Mouse (Mus musculus): ENCODE results near the gene Isy1. TPM values are rescaled to one million over a fixed set of nuclear protein-coding genes. Genes with fewer than 3 reads are reported as not detected.
A peak's percentile ranks its signal among the peaks of the same experiment; 100 is the strongest.
"Not testable (repeated sequence)": the region's sequence is repeated elsewhere in the genome, so short reads cannot be mapped to it uniquely, and the experiment has no call there.

Isy1 gene
- total and polyA plus RNA-seq, 2 experiments from 2014 or later, result 22.5 to 25.9 TPM

GRCm38 (mm10) chr6:87777842-87778241, 60.8 kb downstream of the Isy1 start, which contains the start of gene Gp9:
Gp9 (plus strand) TSS chr6:87778072.
- no peak for ATAC-seq (ENCODE audit: low FRiP score)
- WGBS, result 65% methylated on average over 2 of the region's 2 CpGs
- no peaks in the 10 kb centered on the region for H3K27me3 ChIP-seq (ENCODE audit: insufficient read depth, low read length)
- no peaks in the 10 kb centered on the region for H3K36me3 ChIP-seq (ENCODE audit: insufficient read depth, low read length)
- TF ChIP-seq CTCF (IDR thresholded peaks at IDR 0.05), result no peak
- H3K4me2 ChIP-seq (ENCODE audit: low read depth, low read length, poor library complexity, severe bottlenecking), result no peak within 1 kb of the TSS
- no peak for DNase-seq (ENCODE audit: low spot score)
- no peak within 1 kb of the TSS for H3K4me3 ChIP-seq (ENCODE audit: low read depth, low read length)
- no peaks in the 10 kb centered on the region for H3K4me1 ChIP-seq (ENCODE audit: insufficient read depth, low read length)
- H3K27ac ChIP-seq (ENCODE audit: low read depth, low read length), result no peak within 1 kb of the TSS
- no peak within 1 kb of the TSS for H3K9ac ChIP-seq (replicated peaks; ENCODE audit: low read length, poor library complexity, severe bottlenecking)
- H3K9me3 ChIP-seq (ENCODE audit: low read length), result no peaks in the 10 kb centered on the region

DNA sequence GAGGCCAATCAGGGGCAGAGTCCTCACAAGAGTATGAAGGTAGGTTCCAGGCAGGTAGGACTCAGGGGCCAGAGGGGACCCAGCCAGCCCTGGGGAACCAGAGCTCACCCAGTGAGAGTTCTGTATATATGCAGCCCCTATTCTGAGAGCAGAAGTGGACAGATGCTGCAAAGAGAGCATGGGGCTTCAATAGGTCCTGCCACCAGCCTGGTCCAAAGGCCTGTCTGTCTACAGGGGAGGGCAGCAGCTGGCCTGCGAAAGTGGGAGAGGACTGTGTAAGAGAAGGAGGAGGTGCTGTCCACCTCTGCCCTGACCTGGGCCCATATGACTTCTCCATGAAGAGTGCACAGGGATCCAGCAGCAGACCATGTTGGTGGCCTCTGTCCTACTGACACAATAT, 61.9 kb downstream of the Isy1 start:
- ATAC-seq (ENCODE audit: low FRiP score) (no peak), DNase-seq (ENCODE audit: low spot score) (no peak)
- Histone ChIP-seq H3K9me3 (ENCODE audit: low read length) (no peaks in the 10 kb centered on the region), H3K9ac (replicated peaks; ENCODE audit: low read length, poor library complexity, severe bottlenecking) (no peak overlapping the region), H3K36me3 (ENCODE audit: insufficient read depth, low read length) (no peaks in the 10 kb centered on the region), H3K4me1 (ENCODE audit: insufficient read depth, low read length) (no peaks in the 10 kb centered on the region), H3K27ac (ENCODE audit: low read depth, low read length) (no peak overlapping the region), H3K4me2 (ENCODE audit: low read depth, low read length, poor library complexity, severe bottlenecking) (no peak overlapping the region), H3K27me3 (ENCODE audit: insufficient read depth, low read length) (no peaks in the 10 kb centered on the region), H3K4me3 (ENCODE audit: low read depth, low read length) (no peak overlapping the region)
- TF ChIP-seq CTCF (IDR thresholded peaks at IDR 0.05), result no peak
- WGBS, result 83% methylated on average over 1 of the region's 1 CpGs

DNA sequence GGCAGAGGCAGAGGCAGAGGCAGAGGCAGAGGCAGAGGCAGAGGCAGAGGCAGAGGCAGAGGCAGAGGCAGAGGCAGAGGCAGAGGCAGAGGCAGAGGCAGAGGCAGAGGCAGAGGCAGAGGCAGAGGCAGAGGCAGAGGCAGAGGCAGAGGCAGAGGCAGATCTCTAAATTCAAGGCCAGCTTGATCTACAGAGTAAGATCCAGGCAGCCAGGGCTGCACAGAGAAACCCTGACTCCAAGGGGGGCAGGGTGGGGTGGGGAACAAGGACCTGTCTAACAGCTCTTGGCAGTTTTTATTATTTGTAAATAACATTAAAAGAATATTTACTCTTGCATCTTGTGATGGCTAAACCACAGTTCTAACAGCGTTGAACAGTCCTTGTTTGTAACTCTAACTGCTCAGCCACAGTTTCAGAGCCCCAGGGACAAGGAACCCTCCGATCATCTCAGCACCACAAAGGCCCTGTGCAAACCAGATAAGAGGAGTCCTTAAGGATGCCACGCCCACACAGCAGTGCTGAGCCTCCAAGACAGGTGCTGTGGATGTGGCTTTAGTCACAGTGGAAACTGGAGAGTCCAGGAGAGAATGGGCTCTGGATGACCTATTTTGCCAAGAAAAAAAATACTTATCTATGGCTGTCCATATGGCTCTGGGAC, 62.9 kb downstream of the Isy1 start:
- 66% methylated on average over 3 of the region's 3 CpGs for WGBS
- Histone ChIP-seq H3K27me3 (ENCODE audit: insufficient read depth, low read length) (no peaks in the 10 kb centered on the region), H3K4me1 (ENCODE audit: insufficient read depth, low read length) (no peaks in the 10 kb centered on the region), H3K9me3 (ENCODE audit: low read length) (no peaks in the 10 kb centered on the region), H3K27ac (ENCODE audit: low read depth, low read length) (no peak overlapping the region), H3K4me3 (ENCODE audit: low read depth, low read length) (no peak overlapping the region), H3K9ac (replicated peaks; ENCODE audit: low read length, poor library complexity, severe bottlenecking) (no peak overlapping the region), H3K4me2 (ENCODE audit: low read depth, low read length, poor library complexity, severe bottlenecking) (no peak overlapping the region), H3K36me3 (ENCODE audit: insufficient read depth, low read length) (no peaks in the 10 kb centered on the region)
- no peak for DNase-seq (ENCODE audit: low spot score)
- TF ChIP-seq CTCF (IDR thresholded peaks at IDR 0.05), result no peak
- ATAC-seq (ENCODE audit: low FRiP score), result no peak

DNA sequence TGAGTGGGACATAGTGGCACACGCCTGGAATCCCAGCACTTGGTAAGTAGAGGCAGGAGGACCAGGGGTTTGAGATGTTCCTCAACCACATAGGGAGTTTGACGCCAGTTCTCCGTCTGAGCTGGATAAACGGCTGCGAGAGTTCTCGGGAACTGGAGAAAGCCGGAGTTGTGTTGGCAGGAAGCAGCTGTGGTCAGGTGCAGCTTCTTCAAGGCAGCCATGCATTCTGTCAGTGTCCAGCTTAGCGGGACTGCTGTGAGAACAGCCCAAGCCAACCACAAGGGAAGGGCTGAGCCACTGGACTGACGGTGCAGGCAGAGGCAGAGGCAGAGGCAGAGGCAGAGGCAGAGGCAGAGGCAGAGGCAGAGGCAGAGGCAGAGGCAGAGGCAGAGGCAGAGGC, 63.7 kb downstream of the Isy1 start:
- H3K4me2 ChIP-seq (ENCODE audit: low read depth, low read length, poor library complexity, severe bottlenecking), result no peak overlapping the region
- ATAC-seq (ENCODE audit: low FRiP score), result no peak
- no peak for TF ChIP-seq CTCF (IDR thresholded peaks at IDR 0.05)
- no peaks in the 10 kb centered on the region for H3K36me3 ChIP-seq (ENCODE audit: insufficient read depth, low read length)
- H3K27me3 ChIP-seq (ENCODE audit: insufficient read depth, low read length), result no peaks in the 10 kb centered on the region
- no peak overlapping the region for H3K9ac ChIP-seq (replicated peaks; ENCODE audit: low read length, poor library complexity, severe bottlenecking)
- no peak overlapping the region for H3K4me3 ChIP-seq (ENCODE audit: low read depth, low read length)
- H3K27ac ChIP-seq (ENCODE audit: low read depth, low read length), result no peak overlapping the region
- DNase-seq (ENCODE audit: low spot score), result no peak
- H3K4me1 ChIP-seq (ENCODE audit: insufficient read depth, low read length), result no peaks in the 10 kb centered on the region
- no peaks in the 10 kb centered on the region for H3K9me3 ChIP-seq (ENCODE audit: low read length)
- WGBS, result 88% methylated on average over 9 of the region's 9 CpGs

GRCm38 (mm10) chr6:87774466-87774865, 64.1 kb downstream of the Isy1 start:
- WGBS, result 58% methylated on average over 1 of the region's 1 CpGs
- no peak overlapping the region for H3K27ac ChIP-seq (ENCODE audit: low read depth, low read length)

GRCm38 (mm10) chr6:87770626-87771025, 68.0 kb downstream of the Isy1 start:
- Histone ChIP-seq H3K9me3 (ENCODE audit: low read length) (no peaks in the 10 kb centered on the region), H3K9ac (replicated peaks; ENCODE audit: low read length, poor library complexity, severe bottlenecking) (no peak overlapping the region), H3K4me3 (ENCODE audit: low read depth, low read length) (no peak overlapping the region), H3K36me3 (ENCODE audit: insufficient read depth, low read length) (no peaks in the 10 kb centered on the region), H3K4me1 (ENCODE audit: insufficient read depth, low read length) (no peaks in the 10 kb centered on the region), H3K27me3 (ENCODE audit: insufficient read depth, low read length) (no peaks in the 10 kb centered on the region), H3K27ac (ENCODE audit: low read depth, low read length) (no peak overlapping the region), H3K4me2 (ENCODE audit: low read depth, low read length, poor library complexity, severe bottlenecking) (no peak overlapping the region)
- 50% methylated on average over 8 of the region's 8 CpGs for WGBS
- TF ChIP-seq CTCF (IDR thresholded peaks at IDR 0.05), result peak; percentile 72
- ATAC-seq (ENCODE audit: low FRiP score), result no peak
- DNase-seq (ENCODE audit: low spot score), result peak; percentile 46

More at GRCm38 (mm10) chr6:87774466-87774865, 64.1 kb downstream of the Isy1 start:
- Histone ChIP-seq H3K4me1 (ENCODE audit: insufficient read depth, low read length) (no peaks in the 10 kb centered on the region), H3K4me3 (ENCODE audit: low read depth, low read length) (no peak overlapping the region), H3K4me2 (ENCODE audit: low read depth, low read length, poor library complexity, severe bottlenecking) (no peak overlapping the region), H3K27me3 (ENCODE audit: insufficient read depth, low read length) (no peaks in the 10 kb centered on the region), H3K9ac (replicated peaks; ENCODE audit: low read length, poor library complexity, severe bottlenecking) (no peak overlapping the region), H3K9me3 (ENCODE audit: low read length) (no peaks in the 10 kb centered on the region), H3K36me3 (ENCODE audit: insufficient read depth, low read length) (no peaks in the 10 kb centered on the region)
- ATAC-seq (ENCODE audit: low FRiP score), result no peak
- no peak for TF ChIP-seq CTCF (IDR thresholded peaks at IDR 0.05)
- DNase-seq (ENCODE audit: low spot score), result no peak

DNA sequence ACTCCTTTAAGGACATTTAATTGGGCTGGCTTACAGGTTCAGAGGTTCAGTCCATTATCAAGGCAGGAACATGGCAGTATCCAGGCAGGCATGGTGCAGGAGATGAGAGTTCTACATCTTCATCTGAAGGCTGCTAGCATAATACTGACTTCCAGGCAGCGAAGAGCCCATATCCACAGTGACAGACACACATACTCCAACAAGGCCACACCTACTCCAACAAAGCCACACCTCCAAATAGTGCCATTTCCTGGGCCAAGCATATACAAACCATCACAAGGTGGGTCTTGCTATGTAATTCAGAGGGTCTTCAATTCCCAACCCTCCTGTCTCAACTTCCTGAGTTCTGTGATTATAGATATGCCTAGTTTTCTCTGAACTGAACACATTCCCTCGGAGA, 74.3 kb downstream of the Isy1 start:
- H3K4me3 ChIP-seq (ENCODE audit: low read depth, low read length); ATAC-seq (ENCODE audit: low FRiP score); H3K9me3 ChIP-seq (ENCODE audit: low read length); H3K9ac ChIP-seq (replicated peaks; ENCODE audit: low read length, poor library complexity, severe bottlenecking); H3K4me2 ChIP-seq (ENCODE audit: low read depth, low read length, poor library complexity, severe bottlenecking); H3K27me3 ChIP-seq (ENCODE audit: insufficient read depth, low read length); H3K36me3 ChIP-seq (ENCODE audit: insufficient read depth, low read length); DNase-seq (ENCODE audit: low spot score); H3K27ac ChIP-seq (ENCODE audit: low read depth, low read length); H3K4me1 ChIP-seq (ENCODE audit: insufficient read depth, low read length): not testable (repeated sequence)
- WGBS, result 96% methylated on average over 2 of the region's 2 CpGs

Data from midbrain, postnatal 0 days (tissue).